Mouse (Mus musculus): ENCODE measurements around the gene Arl6ip4.

- no peak for TF ChIP-seq CTCF (IDR thresholded peaks at IDR 0.05; ENCODE audit: extremely low read depth, insufficient read length, insufficient replicate concordance, low read depth, low read length)
- TF ChIP-seq POLR2A (IDR thresholded peaks at IDR 0.05; ENCODE audit: low read depth, low read length): no peak
These were observed 26.0 kb upstream of the Arl6ip4 start for GRCm38 (mm10) chr5:124089868-124090267.
